Mouse (Mus musculus) heart, postnatal 14 days (tissue): ENCODE measurements around the gene Dnah2. TPM values are rescaled to one million over a fixed set of nuclear protein-coding genes. Genes with fewer than 3 reads are reported as not detected.
A peak's percentile ranks its signal among the peaks of the same experiment; 100 is the strongest.
"Not testable (repeated sequence)": the region's sequence is repeated elsewhere in the genome, so short reads cannot be mapped to it uniquely, and the experiment has no call there.

Experiments used
- DNase-seq, 2 experiments: peaks; one replicate each; pipeline ENCODE4 v3.0.0; 2021 to 2022
- intact Hi-C: fragments of 180-260 bp; cut with DNase I; formaldehyde crosslinking; loops from one replicate; pipeline ENCODE4 v1.15.1; 2025
- total RNA-seq, 2 experiments: library from RNA; stranded (reverse); gene quantifications; 2 replicates each; pipeline ENCODE4 v1.2.3; 2021

Dnah2 gene
- total RNA-seq, 2 experiments from 2014 or later: 0.07 to 0.38 TPM

GRCm38 (mm10) chr11:69399201-69400082 lies 149.5 kb downstream of the Dnah2 start:
- intact Hi-C loops: loop anchor here (2.0 kb wide), 3 partner anchors 19 to 115 kb away; no protein-coding TSS in a partner anchor
- DNase-seq: peak; percentile 35 to 57

GRCm38 (mm10) chr11:69398486-69399200 lies 150.3 kb downstream of the Dnah2 start:
- DNase-seq: peak in 1 of 2 experiments; percentile 16
- intact Hi-C loops: loop anchor here (2.0 kb wide), 1 partner anchor 20 kb away; no protein-coding TSS in a partner anchor

GRCm38 (mm10) chr11:69398059-69398458 lies 150.9 kb downstream of the Dnah2 start, which contains the start of gene Tmem88:
Gene Tmem88, minus strand, starts transcription at chr11:69398234.
- intact Hi-C loops: loop anchor here (2.0 kb wide), 1 partner anchor 21 kb away; no protein-coding TSS in a partner anchor
- peak; percentile 69 to 75 for DNase-seq

GRCm38 (mm10) chr11:69397581-69398057 lies 151.3 kb downstream of the Dnah2 start:
- intact Hi-C loops: loop anchor here (2.0 kb wide), 2 partner anchors 13 to 21 kb away; no protein-coding TSS in a partner anchor

GRCm38 (mm10) chr11:69396772-69397171 lies 152.1 kb downstream of the Dnah2 start:
- intact Hi-C loops: loop anchor here (2.0 kb wide), 1 partner anchor 14 kb away; no protein-coding TSS in a partner anchor
- DNase-seq: peak; percentile 67 to 74

More at GRCm38 (mm10) chr11:69397581-69398057, 151.3 kb downstream of the Dnah2 start:
- DNase-seq: peak; percentile 36 to 38

- intact Hi-C loops: loop anchor here (2.0 kb wide), 1 partner anchor 15 kb away; no protein-coding TSS in a partner anchor
- peak; percentile 91 to 94 for DNase-seq
These were observed 153.1 kb downstream of the Dnah2 start for GRCm38 (mm10) chr11:69395634-69396373.

- intact Hi-C loops: not testable (repeated sequence)
- peak; percentile 85 to 88 for DNase-seq
These were observed 153.7 kb downstream of the Dnah2 start, which contains the start of the genes Naa38 and Cyb5d1 for GRCm38 (mm10) chr11:69395235-69395633. Gene Naa38, plus strand, starts transcription at chr11:69395487. Gene Cyb5d1, minus strand, starts transcription at chr11:69395631.

- peak; percentile 18 to 24 for DNase-seq
- intact Hi-C loops: not testable (repeated sequence)
These were observed 154.2 kb downstream of the Dnah2 start for GRCm38 (mm10) chr11:69394591-69395167.

- intact Hi-C loops: loop anchor here (1.0 to 2.0 kb wide), 2 partner anchors 58 to 122 kb away; no protein-coding TSS in a partner anchor
- peak; percentile 52 to 82 for DNase-seq
These were observed 158.4 kb downstream of the Dnah2 start for GRCm38 (mm10) chr11:69390400-69391034.

- intact Hi-C loops: loop anchor here (1.0 to 5.0 kb wide), 4 partner anchors 25 to 197 kb away; no protein-coding TSS in a partner anchor
- peak; percentile 48 to 53 for DNase-seq
These were observed 159.1 kb downstream of the Dnah2 start for GRCm38 (mm10) chr11:69389531-69390399.

- intact Hi-C loops: loop anchor here (2.0 to 5.0 kb wide), 2 partner anchors 24 to 196 kb away; no protein-coding TSS in a partner anchor
- DNase-seq: no peak
These were observed 160.2 kb downstream of the Dnah2 start for GRCm38 (mm10) chr11:69388680-69389079.

- no peak for DNase-seq
- intact Hi-C loops: loop anchor here (1.0 to 5.0 kb wide), 2 partner anchors 114 to 194 kb away; no protein-coding TSS in a partner anchor
These were observed 162.2 kb downstream of the Dnah2 start for GRCm38 (mm10) chr11:69386758-69387157.

GRCm38 (mm10) chr11:69384979-69385378 lies 163.9 kb downstream of the Dnah2 start:
- intact Hi-C loops: loop anchor here (5.0 kb wide), 1 partner anchor 193 kb away; no protein-coding TSS in a partner anchor
- DNase-seq: no peak

- intact Hi-C loops: no loop called here
- DNase-seq: no peak
These were observed 166.3 kb downstream of the Dnah2 start for GRCm38 (mm10) chr11:69382478-69383105.

GRCm38 (mm10) chr11:69381356-69381755 lies 167.6 kb downstream of the Dnah2 start:
- intact Hi-C loops: no loop called here
- no peak for DNase-seq

- DNase-seq: no peak
- intact Hi-C loops: no loop called here
These were observed 169.3 kb downstream of the Dnah2 start for GRCm38 (mm10) chr11:69379600-69379999.

- DNase-seq: no peak
- intact Hi-C loops: no loop called here
These were observed 171.1 kb downstream of the Dnah2 start for GRCm38 (mm10) chr11:69377766-69378165.
